Mouse (Mus musculus) adrenal gland, adult 8-10 months (tissue): Measurements from ENCODE around the gene Porcn. TPM values are rescaled to one million over a fixed set of nuclear protein-coding genes. Genes with fewer than 3 reads are reported as not detected.

Source experiments
- DNase-seq: peaks from one replicate; pipeline ENCODE4 v3.0.0; 2022
- total RNA-seq, 4 experiments: library from RNA; stranded (reverse); gene quantifications; 2 replicates each; pipeline ENCODE4 v1.2.4; 2022

The Porcn gene
- total RNA-seq = 10 to 100 TPM in 2 of 4 experiments, 1 to 10 TPM in 2; 7.4 to 16.0 (median 12.3) TPM

GRCm38 (mm10) chrX:8206015-8206693 lies at the start of gene Porcn:
Porcn (minus strand) TSS chrX:8206525.
- peak; percentile 81 for DNase-seq

- DNase-seq = no peak
These were observed 49.5 kb upstream of the Porcn start for GRCm38 (mm10) chrX:8255807-8256206.

GRCm38 (mm10) chrX:8253711-8254110 lies 47.4 kb upstream of the Porcn start:
- DNase-seq = no peak

GRCm38 (mm10) chrX:8252334-8253285 lies 46.3 kb upstream of the Porcn start, which contains the start of gene Ftsj1:
Ftsj1 (minus strand) TSS chrX:8252406.
- peak; percentile 77 for DNase-seq

- DNase-seq = peak; percentile 7
These were observed 45.5 kb upstream of the Porcn start for GRCm38 (mm10) chrX:8251789-8252333.

- no peak for DNase-seq
These were observed 42.3 kb upstream of the Porcn start for GRCm38 (mm10) chrX:8248542-8249120.

- no peak for DNase-seq
These were observed 41.4 kb upstream of the Porcn start for GRCm38 (mm10) chrX:8247680-8248079.

GRCm38 (mm10) chrX:8238804-8239395 lies 32.6 kb upstream of the Porcn start:
- DNase-seq = no peak

GRCm38 (mm10) chrX:8236704-8237103 lies 30.4 kb upstream of the Porcn start:
- DNase-seq = no peak

GRCm38 (mm10) chrX:8233602-8234001 lies 27.3 kb upstream of the Porcn start:
- no peak for DNase-seq

GRCm38 (mm10) chrX:8230272-8230671 lies 23.9 kb upstream of the Porcn start:
- DNase-seq = no peak

GRCm38 (mm10) chrX:8223473-8223872 lies 17.1 kb upstream of the Porcn start:
- DNase-seq = no peak

- no peak for DNase-seq
These were observed 16.5 kb upstream of the Porcn start for GRCm38 (mm10) chrX:8222678-8223421.

GRCm38 (mm10) chrX:8222296-8222677 lies 16.0 kb upstream of the Porcn start:
- no peak for DNase-seq

- no peak for DNase-seq
These were observed 13.3 kb upstream of the Porcn start for GRCm38 (mm10) chrX:8219651-8220050.

GRCm38 (mm10) chrX:8218114-8218513 lies 11.8 kb upstream of the Porcn start:
- no peak for DNase-seq

- DNase-seq = no peak
These were observed 11.1 kb upstream of the Porcn start for GRCm38 (mm10) chrX:8217383-8217782.

- no peak for DNase-seq
These were observed 5.3 kb upstream of the Porcn start for GRCm38 (mm10) chrX:8211490-8212207.

GRCm38 (mm10) chrX:8209720-8210119 lies 3.4 kb upstream of the Porcn start:
- no peak for DNase-seq

- DNase-seq = no peak
These were observed 899 bp upstream of the Porcn start for GRCm38 (mm10) chrX:8207224-8207623.

- no peak for DNase-seq
These were observed 421 bp upstream of the Porcn start for GRCm38 (mm10) chrX:8206694-8207197.
